27 mouse cellular contexts compared by ENCODE assay signal in the genomic region with DNA sequence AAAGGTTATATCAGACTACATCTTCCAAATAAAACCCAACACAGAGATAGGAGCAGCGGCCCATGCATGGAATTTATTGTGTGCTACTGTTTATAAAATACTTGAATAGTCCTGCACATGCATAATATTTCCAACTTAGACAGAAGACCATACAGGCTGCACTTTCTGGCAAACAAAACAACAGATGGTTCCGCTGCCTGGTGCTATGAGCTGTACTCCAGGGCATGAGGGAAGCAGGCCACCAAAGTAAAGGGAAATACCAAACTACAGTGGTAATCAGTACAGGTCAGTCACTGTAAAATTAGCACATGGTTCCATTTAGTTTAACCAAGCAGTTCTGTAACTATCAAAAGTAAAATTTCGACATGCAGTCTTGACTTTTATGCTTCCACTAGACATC. TPM values are rescaled to one million over a fixed set of nuclear protein-coding genes. Genes with fewer than 3 reads are reported as not detected.
DNase-seq lines count a peak whose midpoint lies in the region; ATAC-seq lines count a peak whose summit lies in the region.
"Had no signal": no experiment of that assay in that cellular context is flagged by ENCODE, and none has a peak within 500 bp of the region (broad histone marks: within the 10 kb centered on the region; RNA-seq: fewer than 3 reads in every experiment).

No protein-coding gene starts in this region.

- no peak overlapping the region for H3K4me3 ChIP-seq in forebrain, embryonic 15.5 days
- no peak overlapping the region for H3K4me3 ChIP-seq in forebrain, embryonic 12.5 days (replicated peaks)
- H3K4me3 ChIP-seq: heart, embryonic 10.5 days; heart, embryonic 15.5 days; hindbrain, embryonic 12.5 days; intestine, embryonic 15.5 days; midbrain, embryonic 15.5 days had no signal

- H3K4me2 ChIP-seq in forebrain, embryonic 15.5 days (replicated peaks), result no peak overlapping the region
- no peak overlapping the region for H3K4me2 ChIP-seq in forebrain, embryonic 12.5 days
- H3K4me2 ChIP-seq: heart, embryonic 15.5 days; hindbrain, embryonic 12.5 days; intestine, embryonic 15.5 days; lung, embryonic 14.5 days; midbrain, embryonic 15.5 days had no signal

- 0 out of 2 replicates have a peak, but pooled peaks have one; percentile 13 for ATAC-seq in forebrain, embryonic 15.5 days (replicated peaks)
- ATAC-seq in forebrain, embryonic 12.5 days (ENCODE audit: low FRiP score), result no peak
- ATAC-seq: hindbrain, postnatal 0 days; intestine, embryonic 15.5 days; midbrain, embryonic 15.5 days had no signal

- WGBS in forebrain, embryonic 15.5 days, result 88% methylated on average over 3 of the region's 3 CpGs
- 89% methylated on average over 3 of the region's 3 CpGs for WGBS in forebrain, embryonic 12.5 days

- no peaks in the 10 kb centered on the region for H3K4me1 ChIP-seq in forebrain, embryonic 15.5 days
- H3K4me1 ChIP-seq in forebrain, embryonic 12.5 days, result no peaks in the 10 kb centered on the region
- H3K4me1 ChIP-seq: heart, embryonic 10.5 days; heart, embryonic 15.5 days; hindbrain, embryonic 12.5 days; intestine, embryonic 15.5 days; midbrain, embryonic 15.5 days had no signal

- H3K27me3 ChIP-seq in forebrain, embryonic 15.5 days, result no peaks in the 10 kb centered on the region
- H3K27me3 ChIP-seq in forebrain, embryonic 12.5 days, result no peaks in the 10 kb centered on the region
- H3K27me3 ChIP-seq: heart, embryonic 15.5 days; hindbrain, embryonic 12.5 days; intestine, embryonic 15.5 days; midbrain, embryonic 15.5 days had no signal

- DNase-seq in cerebellum, adult 11-12 months, result peak; percentile 37
- peak; percentile 48 for DNase-seq in cerebellum, adult 9-11 months
- no peak for DNase-seq in natural killer cell, adult 2 months (ENCODE audit: low spot score in 2 of 2)
- DNase-seq in gastrocnemius, adult 18-20 months (ENCODE audit: low spot score), result no peak
- DNase-seq in ovary, adult 18-20 months (ENCODE audit: low spot score), result no peak
- DNase-seq: adrenal gland, adult 8-10 months; B cell, adult 2 months; gastrocnemius, postnatal 14 days; heart, adult 11 months; heart, postnatal 36 days; kidney, adult 8-10 months; kidney, postnatal 4 days; liver; lung, embryonic 14.5 days; lung, postnatal 14 days; thymus, postnatal 4 days had no signal

- H3K9ac ChIP-seq in forebrain, embryonic 15.5 days (replicated peaks), result no peak overlapping the region
- H3K9ac ChIP-seq in forebrain, embryonic 12.5 days, result no peak overlapping the region
- H3K9ac ChIP-seq: heart, embryonic 15.5 days; hindbrain, embryonic 12.5 days; intestine, embryonic 15.5 days; liver, embryonic 14.5 days; lung, embryonic 14.5 days; midbrain, embryonic 15.5 days had no signal

- no peak overlapping the region for H3K27ac ChIP-seq in forebrain, embryonic 15.5 days (replicated peaks)
- no peak overlapping the region for H3K27ac ChIP-seq in forebrain, embryonic 12.5 days
- H3K27ac ChIP-seq: heart, embryonic 10.5 days; heart, embryonic 15.5 days; hindbrain, embryonic 12.5 days; hindbrain, postnatal 0 days; intestine, embryonic 15.5 days; kidney, postnatal 0 days; liver, embryonic 14.5 days; midbrain, embryonic 15.5 days had no signal

- no peaks in the 10 kb centered on the region for H3K9me3 ChIP-seq in forebrain, embryonic 15.5 days
- H3K9me3 ChIP-seq in forebrain, embryonic 12.5 days, result no peaks in the 10 kb centered on the region
- H3K9me3 ChIP-seq: heart, embryonic 10.5 days; heart, embryonic 15.5 days; hindbrain, embryonic 12.5 days; intestine, embryonic 15.5 days; midbrain, embryonic 15.5 days had no signal

- peaks cover 34% of the 10 kb centered on the region for H3K36me3 ChIP-seq in forebrain, embryonic 15.5 days
- H3K36me3 ChIP-seq in forebrain, embryonic 12.5 days (replicated peaks), result peaks cover 37% of the 10 kb centered on the region

RNA-seq across cellular contexts. Expression of a gene that starts 3.3 kb away (rescaled TPM):
- polyA plus RNA-seq in forebrain, embryonic 15.5 days (2015; fragmentation: Nextera tagmentation; extraction: Ambion mirVana), result 0.62 and 0.84 TPM in 2 replicates
- 1.3 and 1.4 TPM in 2 replicates for polyA plus RNA-seq in forebrain, embryonic 12.5 days (2016; fragmentation: Nextera tagmentation; extraction: Ambion mirVana)
- total RNA-seq in gastrocnemius, adult 18-20 months (2021), result 100 to 1,000 TPM; 236 to 409 TPM

RNA-seq across cellular contexts. Expression of a gene that starts 20.0 kb away (rescaled TPM):
- polyA plus RNA-seq in forebrain, embryonic 15.5 days (2015; fragmentation: Nextera tagmentation; extraction: Ambion mirVana), result 14.1 and 15.8 TPM in 2 replicates
- 10.0 and 13.0 TPM in 2 replicates for polyA plus RNA-seq in forebrain, embryonic 12.5 days (2016; fragmentation: Nextera tagmentation; extraction: Ambion mirVana)
- total RNA-seq in gastrocnemius, adult 18-20 months (2021), result 10 to 100 TPM; 47.7 to 72.8 TPM

RNA-seq across cellular contexts. Expression of a gene that starts 46.4 kb away (rescaled TPM):
- polyA plus RNA-seq in forebrain, embryonic 15.5 days (2015; fragmentation: Nextera tagmentation; extraction: Ambion mirVana), result 79.6 and 89.0 TPM in 2 replicates
- 72.0 and 79.5 TPM in 2 replicates for polyA plus RNA-seq in forebrain, embryonic 12.5 days (2016; fragmentation: Nextera tagmentation; extraction: Ambion mirVana)
- 100 to 1,000 TPM; 190 to 204 TPM for total RNA-seq in gastrocnemius, adult 18-20 months (2021)

RNA-seq across cellular contexts. Expression of a gene that starts 48.0 kb away (rescaled TPM):
- polyA plus RNA-seq in forebrain, embryonic 15.5 days (2015; fragmentation: Nextera tagmentation; extraction: Ambion mirVana), result 2.1 and 3.0 TPM in 2 replicates
- 0.44 and 0.82 TPM in 2 replicates for polyA plus RNA-seq in forebrain, embryonic 12.5 days (2016; fragmentation: Nextera tagmentation; extraction: Ambion mirVana)
- under 1 TPM; 0.14 to 0.19 TPM for total RNA-seq in gastrocnemius, adult 18-20 months (2021)
- total RNA-seq: heart, postnatal 36 days; neutrophil, adult 5-6 weeks had no signal

Comparison
In these comparisons a context has a peak if more than half of its experiments do, and no peak if none do; other contexts are left out.
1. DNase-seq: peak in cerebellum, adult 11-12 months (single experiment) and cerebellum, adult 9-11 months (single experiment); none in natural killer cell, adult 2 months (0 of 2), gastrocnemius, adult 18-20 months (single experiment) and ovary, adult 18-20 months (single experiment).